Mouse (Mus musculus): Measurements from ENCODE around the gene Spdef. TPM values are rescaled to one million over a fixed set of nuclear protein-coding genes. Genes with fewer than 3 reads are reported as not detected.
A peak's percentile ranks its signal among the peaks of the same experiment; 100 is the strongest.

Gene Spdef
- polyA plus RNA-seq, 1 experiment from 2014 or later: 0.13 TPM

DNA sequence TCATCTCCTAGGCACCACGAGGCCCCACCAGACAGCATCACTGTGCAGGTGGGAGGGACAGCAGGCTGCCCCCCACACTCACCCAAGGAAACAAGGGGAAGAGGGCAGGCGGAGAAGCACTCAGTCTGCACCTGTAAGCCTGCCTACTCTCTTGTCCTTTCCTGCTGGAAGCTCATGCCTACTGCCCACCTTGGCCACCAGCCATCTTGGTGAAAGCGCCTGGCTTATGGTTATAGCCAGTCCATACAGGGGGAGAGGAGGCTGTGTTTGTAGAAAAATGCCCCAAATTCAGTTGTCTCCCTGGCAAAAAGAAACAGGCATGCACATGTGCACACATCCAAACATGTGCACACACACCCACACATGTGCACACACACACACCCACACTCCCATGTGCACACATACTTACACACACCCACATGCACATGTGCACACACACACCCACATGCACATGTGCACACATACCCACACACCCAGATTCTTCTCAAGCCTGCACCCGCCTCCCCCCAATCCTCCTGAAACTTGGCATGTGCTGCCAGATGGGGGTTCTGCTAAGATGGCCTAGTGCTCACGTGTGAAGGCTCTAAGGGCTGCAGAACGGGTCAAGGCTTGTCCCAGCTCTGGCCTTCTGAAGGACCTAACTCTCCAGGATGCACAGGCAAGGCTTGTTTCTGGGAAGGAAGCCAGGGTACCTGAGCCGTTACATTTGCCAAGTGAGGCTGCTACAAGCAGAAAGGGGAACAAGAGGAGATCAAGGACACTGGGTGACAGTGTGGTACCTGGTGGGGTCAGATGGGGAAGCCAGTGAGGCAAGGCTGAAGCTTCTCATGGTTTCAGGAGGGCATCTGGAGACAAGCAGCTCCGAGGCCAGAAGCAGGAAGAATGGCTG lies 22.8 kb upstream of the Spdef start:
- H3K4me3 ChIP-seq: no peak overlapping the region
- peaks cover 42% of the 10 kb centered on the region for H3K36me3 ChIP-seq
- H3K27me3 ChIP-seq (ENCODE audit: insufficient read depth, poor library complexity, severe bottlenecking): no peaks in the 10 kb centered on the region
- peaks cover 22% of the 10 kb centered on the region for H3K4me1 ChIP-seq (replicated peaks)
- H3K27ac ChIP-seq: no peak overlapping the region
- DNase-seq (ENCODE audit: low spot score): no peak
- 87% methylated on average over 8 of the region's 8 CpGs for WGBS
- no peaks in the 10 kb centered on the region for H3K9me3 ChIP-seq

DNA sequence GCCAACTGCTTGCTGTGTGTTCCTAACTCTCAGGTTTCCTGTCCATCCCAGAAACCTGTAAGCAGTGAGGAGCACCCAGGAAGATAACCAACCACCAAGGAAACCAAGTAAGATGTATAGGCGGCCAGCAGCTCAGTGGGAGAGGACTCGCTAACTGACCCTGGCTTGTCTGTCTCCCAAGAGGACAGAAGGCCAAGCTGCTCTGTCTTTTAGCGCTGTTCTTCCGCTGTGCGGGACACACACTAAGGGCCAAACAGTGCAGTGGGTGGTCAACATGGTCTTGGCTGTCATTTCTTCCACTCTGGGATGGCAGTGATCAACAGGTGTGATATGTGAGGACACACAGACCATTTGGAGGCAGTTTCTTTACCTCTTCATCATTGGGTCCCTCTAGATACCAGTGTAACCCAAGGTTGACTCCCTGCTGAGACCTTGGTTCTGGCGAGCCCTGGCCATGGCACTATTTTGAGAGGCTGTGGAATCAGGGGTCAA lies 21.7 kb upstream of the Spdef start:
- DNase-seq (ENCODE audit: low spot score): no peak
- H3K27me3 ChIP-seq (ENCODE audit: insufficient read depth, poor library complexity, severe bottlenecking): no peaks in the 10 kb centered on the region
- peaks cover 14% of the 10 kb centered on the region for H3K4me1 ChIP-seq (replicated peaks)
- WGBS: 89% methylated on average over 6 of the region's 6 CpGs
- H3K36me3 ChIP-seq: peaks cover 49% of the 10 kb centered on the region
- no peaks in the 10 kb centered on the region for H3K9me3 ChIP-seq
- no peak overlapping the region for H3K4me3 ChIP-seq
- no peak overlapping the region for H3K27ac ChIP-seq

- Histone ChIP-seq H3K9me3 (no peaks in the 10 kb centered on the region), H3K27me3 (ENCODE audit: insufficient read depth, poor library complexity, severe bottlenecking) (no peaks in the 10 kb centered on the region), H3K36me3 (peaks cover 36% of the 10 kb centered on the region), H3K4me1 (replicated peaks) (peaks cover 8% of the 10 kb centered on the region; the same call in 1 of the 2 replicates), H3K27ac (no peak overlapping the region), H3K4me3 (no peak overlapping the region)
- WGBS: 85% methylated on average over 2 of the region's 2 CpGs
- DNase-seq (ENCODE audit: low spot score): no peak
Measured at GRCm38 (mm10) chr17:27748123-27748522, 19.4 kb upstream of the Spdef start.

GRCm38 (mm10) chr17:27746446-27746845 lies 17.7 kb upstream of the Spdef start:
- Histone ChIP-seq H3K4me1 (replicated peaks) (peaks cover 8% of the 10 kb centered on the region; the same call in 1 of the 2 replicates), H3K9me3 (no peaks in the 10 kb centered on the region), H3K36me3 (peaks cover 20% of the 10 kb centered on the region), H3K27me3 (ENCODE audit: insufficient read depth, poor library complexity, severe bottlenecking) (no peaks in the 10 kb centered on the region), H3K4me3 (no peak overlapping the region), H3K27ac (no peak overlapping the region)
- WGBS: 74% methylated on average over 4 of the region's 4 CpGs
- no peak for DNase-seq (ENCODE audit: low spot score)

- Histone ChIP-seq H3K27me3 (ENCODE audit: insufficient read depth, poor library complexity, severe bottlenecking) (no peaks in the 10 kb centered on the region), H3K4me1 (replicated peaks) (peaks cover 8% of the 10 kb centered on the region; the same call in 1 of the 2 replicates), H3K4me3 (no peak overlapping the region), H3K9me3 (no peaks in the 10 kb centered on the region), H3K36me3 (peaks cover under 1% of the 10 kb centered on the region; the same call in 1 of the 2 replicates), H3K27ac (no peak overlapping the region)
- 95% methylated on average over 6 of the region's 6 CpGs for WGBS
- no peak for DNase-seq (ENCODE audit: low spot score)
Measured at GRCm38 (mm10) chr17:27740961-27741360, 12.2 kb upstream of the Spdef start.

GRCm38 (mm10) chr17:27734344-27735073 lies 5.8 kb upstream of the Spdef start:
- Histone ChIP-seq H3K4me1 (replicated peaks) (peaks cover 15% of the 10 kb centered on the region), H3K36me3 (no peaks in the 10 kb centered on the region), H3K27me3 (ENCODE audit: insufficient read depth, poor library complexity, severe bottlenecking) (no peaks in the 10 kb centered on the region), H3K9me3 (0 out of 2 replicates have a peak, but pooled peaks cover 5% of the 10 kb centered on the region), H3K27ac (peak overlapping the region; percentile 14), H3K4me3 (no peak overlapping the region)
- 18% methylated on average over 13 of the region's 13 CpGs for WGBS
- DNase-seq (ENCODE audit: low spot score): no peak

DNA sequence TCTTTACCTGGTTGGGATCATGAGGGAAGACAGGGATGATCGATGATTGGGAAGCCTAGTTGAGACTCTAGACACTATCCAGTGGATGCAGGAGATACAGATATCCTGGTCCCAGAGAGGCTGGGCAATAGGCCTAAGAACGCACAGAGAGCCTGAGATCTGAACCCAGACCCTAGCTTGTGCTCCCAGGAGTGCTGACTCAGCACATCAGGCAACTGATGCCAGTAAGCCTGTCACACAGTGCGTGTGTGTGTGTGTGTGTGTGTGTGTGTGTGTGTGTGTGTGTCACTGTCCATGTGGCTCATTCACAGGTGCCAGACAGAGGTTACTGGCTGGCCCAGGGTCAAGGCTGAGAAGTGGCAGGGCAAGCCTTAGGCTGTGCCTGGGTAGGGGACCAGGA lies 3.9 kb upstream of the Spdef start:
- peaks cover 11% of the 10 kb centered on the region for H3K4me1 ChIP-seq (replicated peaks)
- 0 out of 2 replicates have a peak, but pooled peaks cover 5% of the 10 kb centered on the region for H3K9me3 ChIP-seq
- no peak for DNase-seq (ENCODE audit: low spot score)
- no peak overlapping the region for H3K4me3 ChIP-seq
- no peaks in the 10 kb centered on the region for H3K27me3 ChIP-seq (ENCODE audit: insufficient read depth, poor library complexity, severe bottlenecking)
- H3K27ac ChIP-seq: no peak overlapping the region
- WGBS: 91% methylated on average over 3 of the region's 3 CpGs
- H3K36me3 ChIP-seq: no peaks in the 10 kb centered on the region

DNA sequence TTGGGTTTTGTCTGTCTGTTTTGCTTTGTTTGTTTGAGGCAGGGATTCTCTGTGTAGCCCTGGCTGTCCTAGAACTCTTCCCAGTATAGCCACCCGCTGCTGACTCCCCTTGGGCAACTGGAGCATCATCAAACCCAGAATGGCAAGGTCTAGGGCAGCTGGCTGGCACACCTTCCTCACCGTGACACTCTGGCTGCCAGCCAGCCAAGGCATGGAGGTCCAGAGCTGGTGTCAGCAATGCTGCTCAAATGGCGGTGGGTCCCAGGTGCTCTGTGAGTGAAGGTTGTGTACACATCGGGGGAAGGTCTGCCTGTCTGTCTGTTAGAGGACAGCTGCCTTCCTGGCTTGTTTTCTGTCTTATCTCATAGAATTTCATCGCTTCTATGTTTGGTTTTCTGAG lies 3.4 kb upstream of the Spdef start:
- WGBS: 88% methylated on average over 5 of the region's 5 CpGs
- no peak for DNase-seq (ENCODE audit: low spot score)
- Histone ChIP-seq H3K4me3 (no peak overlapping the region), H3K4me1 (replicated peaks) (peaks cover 11% of the 10 kb centered on the region), H3K27me3 (ENCODE audit: insufficient read depth, poor library complexity, severe bottlenecking) (no peaks in the 10 kb centered on the region), H3K27ac (no peak overlapping the region), H3K36me3 (no peaks in the 10 kb centered on the region), H3K9me3 (0 out of 2 replicates have a peak, but pooled peaks cover 5% of the 10 kb centered on the region)

DNA sequence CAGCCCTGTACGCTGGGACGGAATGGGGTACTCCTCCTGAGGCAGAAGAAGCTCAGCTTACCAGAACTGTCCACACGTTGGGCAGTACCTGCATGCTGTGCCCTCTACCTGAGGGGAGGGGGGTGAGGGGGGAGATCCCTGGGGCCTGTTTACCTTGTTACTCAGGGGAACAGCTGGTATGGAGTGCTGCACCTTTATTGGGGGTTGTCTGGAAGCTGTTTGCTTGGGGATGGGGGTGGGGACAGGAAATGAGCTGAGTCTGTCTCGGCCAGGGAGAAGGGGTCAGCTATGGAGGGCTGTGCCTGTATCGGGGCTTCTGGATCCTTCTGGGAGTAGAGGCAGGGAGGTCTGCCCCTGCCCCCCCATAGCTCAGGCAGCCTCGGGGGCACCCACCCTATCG lies 2.2 kb downstream of the Spdef start:
- WGBS: 58% methylated on average over 7 of the region's 7 CpGs
- H3K27ac ChIP-seq: 0 out of 2 replicates have a peak overlapping the region, but pooled peaks have one; percentile 78
- H3K27me3 ChIP-seq (ENCODE audit: insufficient read depth, poor library complexity, severe bottlenecking): peaks cover 2% of the 10 kb centered on the region; the same call in 1 of the 2 replicates
- peaks cover 39% of the 10 kb centered on the region for H3K4me1 ChIP-seq (replicated peaks)
- H3K9me3 ChIP-seq: 0 out of 2 replicates have a peak, but pooled peaks cover 5% of the 10 kb centered on the region
- H3K4me3 ChIP-seq: 0 out of 2 replicates have a peak overlapping the region, but pooled peaks have one; percentile 2
- H3K36me3 ChIP-seq: no peaks in the 10 kb centered on the region
- DNase-seq (ENCODE audit: low spot score): no peak

DNA sequence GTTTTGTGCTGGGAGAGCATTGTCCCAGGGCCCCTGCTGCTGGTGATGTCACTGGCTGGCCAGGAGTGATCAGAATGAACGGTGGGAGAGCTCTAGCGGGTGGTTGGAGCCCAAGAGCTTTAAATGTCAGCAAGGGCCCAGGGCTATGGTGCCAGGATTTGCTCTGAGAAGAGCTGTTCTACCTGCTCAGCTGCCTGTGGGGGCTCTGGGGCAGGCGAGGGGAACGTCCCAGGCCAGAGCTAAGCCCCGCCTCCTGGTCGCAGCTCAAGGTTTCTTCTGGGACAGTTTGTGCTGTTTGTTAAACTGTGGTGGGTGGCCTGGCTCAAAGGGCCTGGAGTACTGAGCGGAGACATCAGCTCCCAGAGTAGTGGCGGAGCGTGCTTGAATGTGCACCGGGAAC lies 3.3 kb downstream of the Spdef start:
- H3K27ac ChIP-seq: peak overlapping the region; percentile 78
- H3K4me1 ChIP-seq (replicated peaks): peaks cover 50% of the 10 kb centered on the region
- H3K4me3 ChIP-seq: peak overlapping the region; percentile 19; the same call in 1 of the 2 replicates
- no peaks in the 10 kb centered on the region for H3K36me3 ChIP-seq
- WGBS: 12% methylated on average over 10 of the region's 10 CpGs
- DNase-seq (ENCODE audit: low spot score): no peak
- H3K9me3 ChIP-seq: 0 out of 2 replicates have a peak, but pooled peaks cover 3% of the 10 kb centered on the region
- H3K27me3 ChIP-seq (ENCODE audit: insufficient read depth, poor library complexity, severe bottlenecking): peaks cover 10% of the 10 kb centered on the region

DNA sequence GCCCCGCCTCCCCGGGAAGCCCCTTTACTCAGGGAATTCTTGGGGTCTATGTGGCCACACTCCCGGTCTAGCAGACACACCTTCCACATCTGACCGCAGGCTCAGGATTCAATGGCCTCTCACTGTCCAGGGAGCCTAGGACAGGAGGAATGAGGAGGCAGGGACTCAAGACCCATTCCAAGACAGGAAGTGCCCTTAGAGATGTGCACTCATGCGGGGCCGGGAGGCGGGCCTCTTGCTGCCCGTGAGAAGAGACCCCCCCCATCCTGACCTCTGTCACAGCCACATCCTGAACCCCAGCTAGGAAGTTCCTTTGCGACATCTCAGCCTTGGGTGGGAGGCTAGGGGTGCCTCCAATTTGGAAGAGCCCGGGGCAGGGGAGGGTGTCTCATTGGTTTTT lies 3.7 kb downstream of the Spdef start:
- no peaks in the 10 kb centered on the region for H3K9me3 ChIP-seq
- WGBS: 28% methylated on average over 10 of the region's 10 CpGs
- peak overlapping the region; percentile 19; the same call in 1 of the 2 replicates for H3K4me3 ChIP-seq
- H3K27me3 ChIP-seq (ENCODE audit: insufficient read depth, poor library complexity, severe bottlenecking): peaks cover 10% of the 10 kb centered on the region
- peaks cover 54% of the 10 kb centered on the region for H3K4me1 ChIP-seq (replicated peaks)
- DNase-seq (ENCODE audit: low spot score): no peak
- H3K27ac ChIP-seq: peak overlapping the region; percentile 78
- no peaks in the 10 kb centered on the region for H3K36me3 ChIP-seq

GRCm38 (mm10) chr17:27724327-27724726 lies 4.4 kb downstream of the Spdef start:
- Histone ChIP-seq H3K36me3 (no peaks in the 10 kb centered on the region), H3K27ac (no peak overlapping the region), H3K4me1 (replicated peaks) (peaks cover 57% of the 10 kb centered on the region), H3K4me3 (no peak overlapping the region), H3K9me3 (no peaks in the 10 kb centered on the region), H3K27me3 (ENCODE audit: insufficient read depth, poor library complexity, severe bottlenecking) (peaks cover 10% of the 10 kb centered on the region)
- WGBS: 35% methylated on average over 3 of the region's 3 CpGs
- DNase-seq (ENCODE audit: low spot score): no peak

Data from hindbrain, embryonic 10.5 days (tissue).